Mouse (Mus musculus): ENCODE data around the gene Phactr1. TPM values are rescaled to one million over a fixed set of nuclear protein-coding genes. Genes with fewer than 3 reads are reported as not detected.

Gene Phactr1
- polyA plus RNA-seq, 1 experiment from 2014 or later = 26.2 TPM

DNA sequence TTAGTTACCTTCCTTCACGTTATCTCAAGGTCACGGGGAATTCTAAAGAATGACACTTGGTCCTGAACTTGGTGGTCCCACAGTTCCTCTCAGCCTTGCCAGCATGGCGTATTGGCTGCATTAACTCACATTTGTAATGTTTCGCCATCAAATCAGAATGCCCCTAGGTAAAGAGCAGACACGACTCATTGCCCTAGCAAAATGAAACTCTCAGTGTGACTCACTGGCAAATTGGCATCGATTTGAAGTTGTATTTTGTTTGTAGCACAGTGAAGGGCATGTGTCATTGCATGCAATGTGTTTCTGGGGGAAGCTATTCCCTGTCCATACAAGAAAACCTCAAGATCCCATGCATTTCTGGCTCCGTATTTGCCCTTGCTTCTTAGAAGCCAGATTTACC is 404.8 kb downstream of the Phactr1 start:
- no peak overlapping the region for H3K4me2 ChIP-seq (replicated peaks; ENCODE audit: low read depth, low read length)
- WGBS = 81% methylated on average over 7 of the region's 7 CpGs
- H3K4me1 ChIP-seq (ENCODE audit: insufficient read depth, low read length) = no peaks in the 10 kb centered on the region
- H3K27me3 ChIP-seq (ENCODE audit: insufficient read depth, low read length) = no peaks in the 10 kb centered on the region
- H3K9ac ChIP-seq (replicated peaks; ENCODE audit: low read length) = no peak overlapping the region
- no peaks in the 10 kb centered on the region for H3K36me3 ChIP-seq (ENCODE audit: insufficient read depth, low read length)
- no peak overlapping the region for H3K4me3 ChIP-seq (ENCODE audit: low read length)
- no peaks in the 10 kb centered on the region for H3K9me3 ChIP-seq (ENCODE audit: low read length)
- H3K27ac ChIP-seq (ENCODE audit: low read length) = no peak overlapping the region
- ATAC-seq (ENCODE audit: low FRiP score, low TSS enrichment) = no peak

DNA sequence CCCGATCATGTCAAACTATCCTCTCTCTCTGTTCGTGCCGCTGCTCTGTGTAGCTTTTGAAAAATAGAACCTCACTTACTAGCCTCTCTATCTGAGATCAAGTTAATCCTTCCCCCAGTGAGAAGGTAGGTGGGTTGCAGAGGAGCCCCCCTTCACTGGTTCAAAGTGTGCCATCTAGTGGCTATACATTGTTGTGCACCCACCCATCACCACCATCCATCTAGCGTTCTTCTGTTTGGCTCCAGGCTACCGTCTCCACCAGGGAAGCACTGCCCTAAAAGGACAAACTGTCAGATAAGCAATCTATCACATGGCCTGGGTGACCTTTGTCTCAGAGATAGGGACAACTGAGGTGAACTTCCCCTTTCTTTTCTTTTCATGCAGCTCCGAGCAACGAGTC is 413.9 kb downstream of the Phactr1 start:
- no peak overlapping the region for H3K27ac ChIP-seq (ENCODE audit: low read length)
- ATAC-seq (ENCODE audit: low FRiP score, low TSS enrichment) = peak; percentile 57; the same call in 1 of the 2 replicates
- H3K36me3 ChIP-seq (ENCODE audit: insufficient read depth, low read length) = no peaks in the 10 kb centered on the region
- H3K4me3 ChIP-seq (ENCODE audit: low read length) = no peak overlapping the region
- no peaks in the 10 kb centered on the region for H3K27me3 ChIP-seq (ENCODE audit: insufficient read depth, low read length)
- no peaks in the 10 kb centered on the region for H3K9me3 ChIP-seq (ENCODE audit: low read length)
- WGBS = 48% methylated on average over 7 of the region's 7 CpGs
- no peak overlapping the region for H3K9ac ChIP-seq (replicated peaks; ENCODE audit: low read length)
- peaks cover 5% of the 10 kb centered on the region for H3K4me1 ChIP-seq (ENCODE audit: insufficient read depth, low read length)
- H3K4me2 ChIP-seq (replicated peaks; ENCODE audit: low read depth, low read length) = no peak overlapping the region

DNA sequence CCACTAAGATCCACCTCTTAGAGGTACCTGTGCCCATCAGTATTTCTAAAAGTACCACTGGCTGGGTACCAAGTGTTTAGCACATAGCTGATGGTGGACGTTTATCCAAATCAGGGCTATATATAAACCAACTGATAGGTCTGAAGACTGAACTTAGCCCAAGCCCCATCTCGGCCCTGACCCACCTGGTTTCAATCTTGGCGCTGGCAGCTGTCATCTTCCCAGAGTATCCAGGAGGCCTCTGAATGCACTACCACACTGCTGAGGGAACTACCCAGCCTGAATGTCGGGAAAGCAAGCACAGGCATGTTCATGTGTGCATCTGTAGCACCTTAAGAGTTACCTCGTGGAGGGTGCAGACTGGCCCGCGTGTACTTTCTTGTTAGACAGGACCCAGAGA is 422.5 kb downstream of the Phactr1 start:
- Histone ChIP-seq H3K9me3 (ENCODE audit: low read length) (peaks cover 8% of the 10 kb centered on the region), H3K36me3 (ENCODE audit: insufficient read depth, low read length) (0 out of 2 replicates have a peak, but pooled peaks cover 4% of the 10 kb centered on the region), H3K4me1 (ENCODE audit: insufficient read depth, low read length) (0 out of 2 replicates have a peak, but pooled peaks cover 8% of the 10 kb centered on the region), H3K27ac (ENCODE audit: low read length) (no peak overlapping the region), H3K4me3 (ENCODE audit: low read length) (no peak overlapping the region), H3K4me2 (replicated peaks; ENCODE audit: low read depth, low read length) (no peak overlapping the region), H3K9ac (replicated peaks; ENCODE audit: low read length) (no peak overlapping the region), H3K27me3 (ENCODE audit: insufficient read depth, low read length) (no peaks in the 10 kb centered on the region)
- no peak for ATAC-seq (ENCODE audit: low FRiP score, low TSS enrichment)
- WGBS = 79% methylated on average over 7 of the region's 7 CpGs

DNA sequence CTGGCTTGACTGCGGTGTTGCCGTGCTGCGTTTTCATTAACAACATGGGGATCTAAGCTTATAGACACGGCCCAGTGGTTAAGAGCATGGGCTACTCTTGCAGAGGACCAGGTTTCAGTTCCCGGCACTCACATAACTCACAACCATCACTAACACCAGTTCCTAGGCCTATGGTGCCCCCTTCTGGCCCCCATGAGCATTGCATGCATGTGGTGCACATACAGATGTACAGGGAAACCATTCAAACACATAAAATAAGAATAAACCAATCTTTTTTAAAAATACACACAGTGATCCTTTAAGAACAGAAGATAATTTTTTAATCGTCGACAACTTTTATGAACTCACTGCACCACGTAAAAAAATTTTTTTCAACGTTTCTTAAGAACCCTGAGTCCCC is 424.1 kb downstream of the Phactr1 start:
- Histone ChIP-seq H3K9me3 (ENCODE audit: low read length) (peaks cover 8% of the 10 kb centered on the region), H3K27ac (ENCODE audit: low read length) (no peak overlapping the region), H3K4me1 (ENCODE audit: insufficient read depth, low read length) (0 out of 2 replicates have a peak, but pooled peaks cover 7% of the 10 kb centered on the region), H3K9ac (replicated peaks; ENCODE audit: low read length) (no peak overlapping the region), H3K4me3 (ENCODE audit: low read length) (no peak overlapping the region), H3K27me3 (ENCODE audit: insufficient read depth, low read length) (no peaks in the 10 kb centered on the region), H3K4me2 (replicated peaks; ENCODE audit: low read depth, low read length) (no peak overlapping the region), H3K36me3 (ENCODE audit: insufficient read depth, low read length) (0 out of 2 replicates have a peak, but pooled peaks cover 4% of the 10 kb centered on the region)
- WGBS = 95% methylated on average over 9 of the region's 9 CpGs
- ATAC-seq (ENCODE audit: low FRiP score, low TSS enrichment) = no peak

DNA sequence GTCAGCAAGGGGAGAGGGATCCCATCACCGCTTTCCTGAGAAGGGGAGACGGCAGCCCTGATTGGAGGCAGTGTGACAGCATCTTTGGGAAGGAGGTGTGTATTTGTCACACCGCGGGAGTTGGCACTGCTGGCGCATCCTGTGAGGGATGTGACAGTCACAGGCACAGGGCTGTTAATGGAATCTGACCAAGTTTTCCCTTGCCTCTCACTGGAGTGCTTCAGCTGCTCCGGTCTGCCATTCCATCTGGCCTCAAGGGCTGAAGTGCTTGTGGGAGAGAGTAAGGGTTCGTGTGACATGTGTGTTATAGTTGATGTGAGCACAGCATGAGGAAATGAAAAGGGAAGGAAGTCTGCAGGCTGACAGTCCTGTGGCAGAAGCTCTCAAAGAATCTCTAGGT is 431.9 kb downstream of the Phactr1 start:
- ATAC-seq (ENCODE audit: low FRiP score, low TSS enrichment) = no peak
- Histone ChIP-seq H3K27ac (ENCODE audit: low read length) (no peak overlapping the region), H3K9ac (replicated peaks; ENCODE audit: low read length) (no peak overlapping the region), H3K36me3 (ENCODE audit: insufficient read depth, low read length) (no peaks in the 10 kb centered on the region), H3K27me3 (ENCODE audit: insufficient read depth, low read length) (no peaks in the 10 kb centered on the region), H3K4me2 (replicated peaks; ENCODE audit: low read depth, low read length) (no peak overlapping the region), H3K4me3 (ENCODE audit: low read length) (no peak overlapping the region), H3K4me1 (ENCODE audit: insufficient read depth, low read length) (peaks cover 9% of the 10 kb centered on the region), H3K9me3 (ENCODE audit: low read length) (no peaks in the 10 kb centered on the region; the same call in 1 of the 2 replicates)
- 40% methylated on average over 7 of the region's 7 CpGs for WGBS

DNA sequence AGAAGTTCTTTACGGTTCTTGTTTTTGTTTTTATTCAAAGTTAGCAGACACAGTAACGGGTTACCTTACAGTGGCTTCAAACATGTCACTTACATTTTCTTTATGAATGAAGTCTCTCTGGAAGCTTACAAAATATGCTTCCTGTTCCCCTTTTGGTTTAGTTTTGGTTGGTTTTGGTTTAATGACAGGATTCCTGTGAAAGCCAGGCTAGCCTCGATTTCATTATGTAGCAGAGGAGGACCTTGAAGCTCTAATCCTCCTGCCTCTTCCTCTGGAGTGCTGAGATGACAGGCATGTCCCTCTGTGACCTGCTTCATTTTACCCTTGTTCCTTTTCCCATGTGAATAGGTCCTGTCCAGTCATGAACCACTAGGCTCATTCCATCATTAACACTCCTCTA is 432.3 kb downstream of the Phactr1 start:
- Histone ChIP-seq H3K9ac (replicated peaks; ENCODE audit: low read length) (no peak overlapping the region), H3K4me1 (ENCODE audit: insufficient read depth, low read length) (peaks cover 9% of the 10 kb centered on the region), H3K36me3 (ENCODE audit: insufficient read depth, low read length) (no peaks in the 10 kb centered on the region), H3K4me2 (replicated peaks; ENCODE audit: low read depth, low read length) (no peak overlapping the region), H3K27me3 (ENCODE audit: insufficient read depth, low read length) (no peaks in the 10 kb centered on the region), H3K9me3 (ENCODE audit: low read length) (no peaks in the 10 kb centered on the region; the same call in 1 of the 2 replicates), H3K4me3 (ENCODE audit: low read length) (no peak overlapping the region), H3K27ac (ENCODE audit: low read length) (no peak overlapping the region)
- ATAC-seq (ENCODE audit: low FRiP score, low TSS enrichment) = no peak
- 67% methylated on average over 3 of the region's 3 CpGs for WGBS

DNA sequence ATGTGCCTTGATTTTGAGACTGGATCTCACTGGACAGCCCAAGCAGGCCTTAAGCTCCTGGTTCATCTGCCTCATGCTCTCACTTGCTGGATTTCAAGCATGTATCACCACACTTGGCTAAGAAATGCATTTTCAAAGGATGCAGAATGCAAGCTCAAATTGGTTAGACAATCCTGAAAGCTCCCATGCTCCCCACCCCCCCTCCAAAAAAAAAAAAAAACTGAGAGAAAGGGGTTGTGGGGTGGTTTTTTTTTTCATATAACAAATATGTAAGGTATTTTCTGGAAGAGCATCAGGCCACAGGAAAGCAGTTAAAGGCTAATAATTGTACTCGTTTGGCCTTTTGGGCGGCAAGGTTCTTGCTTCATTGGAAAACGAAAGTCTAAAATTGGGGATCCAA is 432.7 kb downstream of the Phactr1 start:
- H3K36me3 ChIP-seq (ENCODE audit: insufficient read depth, low read length) = no peaks in the 10 kb centered on the region
- no peak overlapping the region for H3K4me2 ChIP-seq (replicated peaks; ENCODE audit: low read depth, low read length)
- WGBS = 91% methylated on average over 3 of the region's 3 CpGs
- no peak overlapping the region for H3K27ac ChIP-seq (ENCODE audit: low read length)
- no peaks in the 10 kb centered on the region for H3K27me3 ChIP-seq (ENCODE audit: insufficient read depth, low read length)
- H3K9ac ChIP-seq (replicated peaks; ENCODE audit: low read length) = no peak overlapping the region
- peaks cover 9% of the 10 kb centered on the region for H3K4me1 ChIP-seq (ENCODE audit: insufficient read depth, low read length)
- H3K4me3 ChIP-seq (ENCODE audit: low read length) = no peak overlapping the region
- H3K9me3 ChIP-seq (ENCODE audit: low read length) = no peaks in the 10 kb centered on the region; the same call in 1 of the 2 replicates
- ATAC-seq (ENCODE audit: low FRiP score, low TSS enrichment) = no peak

DNA sequence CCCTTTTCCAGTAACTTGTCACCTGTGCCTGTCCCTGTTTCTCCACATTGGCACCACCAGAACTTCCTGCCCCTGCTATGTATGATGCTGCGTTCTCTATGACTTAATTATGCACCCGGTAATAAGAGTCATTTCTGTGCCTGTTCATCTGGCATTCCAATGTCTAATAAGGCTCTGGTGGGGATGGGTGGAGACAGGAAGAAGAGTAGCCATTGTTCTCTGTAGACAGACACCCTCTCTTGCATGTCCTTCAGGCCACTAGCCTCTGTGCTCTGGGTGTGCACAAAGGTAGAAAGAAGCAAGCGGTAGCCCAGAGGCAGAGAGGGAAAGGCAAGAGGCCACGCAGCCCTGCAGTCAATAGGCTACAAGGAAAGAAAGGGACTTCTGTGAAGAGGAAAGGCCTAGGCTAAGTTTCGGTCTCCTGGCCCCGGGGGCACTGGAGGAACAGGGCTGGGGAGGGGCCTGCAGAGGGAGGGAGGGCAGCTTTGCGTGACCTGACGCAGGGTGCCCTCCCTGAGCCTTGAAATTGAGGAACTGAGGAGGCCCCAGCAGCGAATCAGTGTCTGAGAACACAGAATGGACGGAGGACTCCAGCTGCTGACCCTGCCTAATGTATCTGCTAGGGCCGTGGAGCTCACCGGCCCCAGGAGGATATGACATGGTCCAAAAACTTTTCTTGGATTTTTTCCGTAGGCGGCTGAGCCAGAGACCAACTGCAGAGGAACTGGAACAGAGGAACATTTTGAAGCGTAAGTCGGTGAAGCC is 442.1 kb downstream of the Phactr1 start:
- no peaks in the 10 kb centered on the region for H3K27me3 ChIP-seq (ENCODE audit: insufficient read depth, low read length)
- peak overlapping the region; percentile 10; the same call in 1 of the 2 replicates for H3K4me3 ChIP-seq (ENCODE audit: low read length)
- H3K9me3 ChIP-seq (ENCODE audit: low read length) = no peaks in the 10 kb centered on the region
- peak overlapping the region; percentile 77 for H3K27ac ChIP-seq (ENCODE audit: low read length)
- WGBS = 51% methylated on average over 16 of the region's 16 CpGs
- ATAC-seq (ENCODE audit: low FRiP score, low TSS enrichment) = peak; percentile 21; the same call in 1 of the 2 replicates
- H3K4me2 ChIP-seq (replicated peaks; ENCODE audit: low read depth, low read length) = 0 out of 2 replicates have a peak overlapping the region, but pooled peaks have one; percentile 32
- H3K36me3 ChIP-seq (ENCODE audit: insufficient read depth, low read length) = no peaks in the 10 kb centered on the region
- peaks cover 36% of the 10 kb centered on the region for H3K4me1 ChIP-seq (ENCODE audit: insufficient read depth, low read length)
- peak overlapping the region; percentile 14; the same call in 1 of the 2 replicates for H3K9ac ChIP-seq (replicated peaks; ENCODE audit: low read length)

DNA sequence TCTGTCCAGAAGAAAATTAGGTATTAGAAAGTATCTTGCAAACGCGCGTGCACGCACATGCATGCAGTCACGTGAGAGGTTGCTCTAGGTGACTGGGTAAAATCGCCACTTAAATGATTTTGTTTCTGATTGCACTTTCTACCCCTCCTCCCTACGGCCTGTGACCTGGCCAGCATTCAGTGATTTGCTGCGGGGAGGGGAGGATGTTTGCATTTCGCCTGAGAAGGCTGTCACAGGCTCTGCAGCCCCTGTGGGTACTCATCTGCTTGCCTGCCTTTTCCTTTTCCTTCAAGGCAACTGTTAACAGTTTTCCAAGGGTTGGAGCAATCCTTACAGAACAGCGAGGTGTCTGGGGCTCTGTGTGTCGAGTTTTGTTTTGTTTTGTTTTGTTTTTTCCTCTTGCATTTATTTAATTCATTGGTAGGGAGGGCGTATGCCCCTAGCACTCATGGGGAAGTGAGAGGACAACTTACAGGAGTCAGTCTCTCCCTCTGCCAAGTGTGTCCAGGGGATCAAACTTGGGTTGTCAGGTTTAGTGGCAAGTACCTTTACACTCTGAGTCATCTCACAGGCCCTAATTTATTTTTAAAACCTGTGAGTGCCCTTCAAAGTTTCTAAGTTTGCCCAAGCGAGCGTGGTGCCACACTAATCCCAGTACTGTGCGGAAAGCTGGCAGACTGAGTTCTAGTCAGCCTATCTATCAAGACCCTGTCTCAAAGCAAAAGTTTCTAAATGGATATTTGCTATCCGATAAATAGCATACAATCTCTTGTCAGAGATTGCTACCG is 443.7 kb downstream of the Phactr1 start:
- Histone ChIP-seq H3K27me3 (ENCODE audit: insufficient read depth, low read length) (no peaks in the 10 kb centered on the region), H3K27ac (ENCODE audit: low read length) (peak overlapping the region; percentile 77), H3K4me3 (ENCODE audit: low read length) (peak overlapping the region; percentile 11; the same call in 1 of the 2 replicates), H3K9ac (replicated peaks; ENCODE audit: low read length) (peak overlapping the region; percentile 45), H3K4me1 (ENCODE audit: insufficient read depth, low read length) (peaks cover 36% of the 10 kb centered on the region), H3K4me2 (replicated peaks; ENCODE audit: low read depth, low read length) (peak overlapping the region; percentile 32), H3K9me3 (ENCODE audit: low read length) (no peaks in the 10 kb centered on the region), H3K36me3 (ENCODE audit: insufficient read depth, low read length) (no peaks in the 10 kb centered on the region)
- WGBS = 20% methylated on average over 17 of the region's 17 CpGs
- ATAC-seq (ENCODE audit: low FRiP score, low TSS enrichment) = peak; percentile 69; the same call in 1 of the 2 replicates

Data from kidney, embryonic 16.5 days (tissue).